Mouse (Mus musculus): ENCODE measurements around the gene Tmem222.

Gene Tmem222

DNA sequence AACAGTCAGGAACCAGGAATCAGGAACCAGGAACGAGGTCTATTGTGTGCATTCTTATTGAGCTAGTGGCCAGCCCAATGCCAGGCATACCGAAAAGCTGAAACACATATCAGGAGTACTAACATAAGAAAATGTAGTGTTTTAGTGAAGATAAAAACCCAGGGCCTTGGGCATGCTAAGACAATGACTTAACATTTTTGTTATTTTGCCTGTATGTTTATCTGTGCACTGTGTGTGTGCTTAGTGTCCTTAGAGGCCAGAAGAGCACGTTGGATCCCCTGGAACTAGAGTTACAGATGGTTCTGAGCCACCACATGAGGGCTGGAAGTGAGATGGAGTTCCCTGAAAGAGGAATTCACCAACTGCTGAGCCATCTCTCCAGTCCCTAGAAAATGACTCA is 7.7 kb upstream of the Tmem222 start:
- DNase-seq (ENCODE audit: low read depth, low spot score) = no peak

DNA sequence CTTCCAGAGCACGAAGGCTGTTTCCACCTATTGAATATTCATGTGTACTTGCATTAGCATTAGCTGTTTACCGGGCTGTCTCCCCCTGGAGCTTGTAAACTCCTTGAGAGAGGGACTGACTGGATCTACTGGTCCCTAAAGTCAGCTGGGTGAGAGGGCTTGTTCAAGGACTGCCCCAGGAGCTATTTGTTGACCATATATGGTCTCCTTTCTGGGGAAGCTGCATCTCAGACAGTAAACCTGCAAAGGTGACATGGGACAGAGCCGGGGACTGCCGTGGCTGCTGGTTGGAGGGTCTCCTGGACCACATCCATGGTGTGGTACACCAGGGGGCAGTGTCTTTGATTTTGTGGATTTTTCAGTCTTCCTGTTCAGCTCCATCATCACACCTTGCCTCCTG is 5.1 kb upstream of the Tmem222 start:
- DNase-seq (ENCODE audit: low read depth, low spot score) = no peak

DNA sequence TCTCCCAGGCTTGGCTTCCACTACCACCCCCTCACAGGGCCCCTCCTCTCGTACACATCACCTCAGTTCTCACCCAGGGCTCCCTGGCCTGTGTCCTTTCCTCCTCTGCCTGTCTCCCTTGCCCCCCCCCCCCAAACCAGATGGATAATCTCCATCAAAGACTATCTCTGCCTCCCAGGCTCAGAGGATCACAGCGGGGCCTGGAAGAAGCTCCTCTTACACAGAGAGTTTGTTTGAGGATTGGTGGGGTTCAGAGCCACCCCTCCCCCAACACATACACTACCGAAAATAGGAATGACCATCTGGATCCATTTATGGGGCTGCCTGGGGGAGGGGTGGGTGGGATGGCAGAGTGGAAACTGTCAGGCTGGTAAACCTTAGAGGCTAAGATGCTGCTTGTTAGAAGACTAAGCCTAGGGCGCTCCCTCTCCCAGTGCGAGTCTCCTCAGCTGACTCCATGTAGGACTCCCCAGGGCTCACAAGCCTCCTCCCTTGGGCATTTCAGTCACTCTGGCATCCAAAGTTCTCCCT is 4.4 kb upstream of the Tmem222 start:
- peak; percentile 29 for DNase-seq (ENCODE audit: low read depth, low spot score)

DNA sequence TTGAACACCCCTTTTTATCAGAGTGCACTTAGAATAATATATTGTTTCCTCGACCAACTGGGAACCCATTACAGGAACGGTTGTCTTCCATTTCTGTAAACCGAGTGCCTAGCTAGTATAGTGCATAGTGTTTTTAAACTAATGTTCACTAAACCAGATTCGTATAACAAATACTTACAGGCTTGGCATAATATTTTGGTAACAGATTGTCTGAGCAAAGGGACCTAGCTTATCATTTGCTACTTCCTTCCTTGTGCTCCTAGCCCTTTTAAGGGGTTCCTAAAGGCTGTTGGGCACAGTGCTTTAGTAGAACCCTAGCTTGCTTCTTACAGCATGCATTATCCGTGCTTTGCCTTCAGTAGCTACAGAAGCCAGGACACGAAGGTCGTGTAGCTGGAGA is 3.9 kb upstream of the Tmem222 start:
- no peak for DNase-seq (ENCODE audit: low read depth, low spot score)

DNA sequence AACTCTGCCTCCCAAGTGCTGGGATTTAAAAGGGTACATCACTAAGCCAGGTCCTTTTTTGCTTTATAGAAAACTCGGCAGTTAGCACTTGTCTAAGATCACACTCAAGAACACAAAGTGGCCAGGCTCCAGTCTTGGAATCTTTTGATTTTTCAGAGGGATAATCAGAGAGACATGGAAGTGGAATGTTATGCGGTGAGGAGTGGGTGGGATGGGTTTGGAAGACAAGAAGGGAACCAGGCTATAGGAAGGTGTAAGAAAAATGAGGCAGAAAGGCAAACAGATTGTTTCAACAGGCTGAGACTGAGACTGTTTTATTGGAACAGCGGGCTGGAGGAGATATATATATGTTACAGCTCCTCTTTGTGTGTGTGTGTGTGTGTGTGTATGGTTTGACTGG is 890 bp upstream of the Tmem222 start:
- no peak for DNase-seq (ENCODE audit: low read depth, low spot score)

DNA sequence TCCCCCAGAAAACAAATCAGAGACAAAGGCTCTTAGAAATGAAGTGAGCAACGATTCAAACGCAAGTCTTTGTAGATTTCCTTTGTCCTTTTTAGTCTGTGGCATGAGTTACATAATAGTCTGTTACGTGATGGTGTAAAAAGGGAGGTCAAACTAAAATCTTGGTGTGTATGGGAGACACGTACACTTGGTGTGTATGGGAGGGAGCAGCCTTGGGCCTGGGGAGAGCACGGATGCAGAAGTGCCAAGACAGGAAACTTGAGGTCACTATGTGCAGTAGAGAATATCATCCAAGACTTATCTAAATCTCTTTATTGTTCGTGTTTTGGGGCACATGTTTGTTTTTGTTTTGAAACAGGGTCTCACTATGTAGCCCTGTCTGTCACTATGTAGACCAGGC is 475 bp upstream of the Tmem222 start:
- DNase-seq (ENCODE audit: low read depth, low spot score) = no peak

DNA sequence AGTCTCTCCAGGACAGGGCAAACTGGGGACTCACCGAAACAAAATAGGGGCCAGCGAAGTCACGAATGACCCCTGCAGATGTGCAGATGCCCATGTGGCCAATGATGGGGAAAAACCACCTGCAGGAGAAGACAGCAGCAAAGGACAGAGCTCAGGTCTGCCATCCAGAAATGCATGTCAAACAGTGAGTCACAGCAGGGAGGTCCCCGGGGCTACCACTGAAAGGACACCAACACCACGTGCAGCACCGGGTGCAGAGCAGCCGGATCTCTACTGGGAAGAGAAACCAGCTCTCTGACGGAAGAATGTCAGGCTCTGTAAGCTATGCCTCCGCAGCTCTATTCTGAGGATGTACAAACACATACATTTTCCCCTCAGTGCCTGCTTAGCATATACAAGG is 6.7 kb downstream of the Tmem222 start:
- DNase-seq (ENCODE audit: low read depth, low spot score) = no peak

DNA sequence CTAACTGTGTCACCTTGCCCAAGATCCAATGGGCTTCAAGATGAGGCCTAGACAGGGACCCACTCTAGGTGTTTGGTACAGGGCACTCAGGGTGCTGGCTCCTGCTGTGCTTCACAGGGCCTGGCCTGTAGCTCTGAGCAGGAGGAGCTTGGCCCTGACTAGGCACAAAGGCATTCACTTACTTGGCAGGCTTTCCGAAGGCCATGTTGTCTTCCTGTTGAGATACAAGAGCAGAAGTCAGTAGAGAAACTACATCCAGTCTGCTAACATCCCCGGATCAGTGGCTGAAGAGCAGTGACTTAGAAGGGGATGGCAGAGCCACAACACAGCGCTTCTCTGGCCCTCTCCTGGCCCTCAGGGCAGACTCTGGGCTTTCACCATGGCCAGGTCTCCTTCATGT is 8.0 kb downstream of the Tmem222 start:
- DNase-seq (ENCODE audit: low read depth, low spot score) = peak; percentile 80

DNA sequence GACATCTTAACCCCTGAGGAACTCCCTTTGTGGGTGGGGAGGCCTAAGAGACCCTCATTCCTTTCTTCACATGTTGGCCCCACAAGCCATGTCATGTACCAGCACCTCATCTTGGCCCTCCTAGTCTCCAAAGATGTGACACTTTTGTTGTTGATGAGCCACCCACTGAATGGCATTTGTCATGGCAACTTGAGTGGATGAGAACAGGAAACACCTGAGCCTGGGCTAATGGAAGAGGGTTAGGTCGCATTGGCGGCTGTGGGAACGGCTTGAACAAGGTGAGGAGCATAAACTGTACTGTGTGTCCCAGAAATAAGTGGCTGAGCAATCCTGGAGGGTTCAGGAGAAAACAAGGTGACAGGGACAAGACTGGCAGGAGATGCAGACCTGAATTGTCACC is 8.7 kb downstream of the Tmem222 start:
- no peak for DNase-seq (ENCODE audit: low read depth, low spot score)

DNA sequence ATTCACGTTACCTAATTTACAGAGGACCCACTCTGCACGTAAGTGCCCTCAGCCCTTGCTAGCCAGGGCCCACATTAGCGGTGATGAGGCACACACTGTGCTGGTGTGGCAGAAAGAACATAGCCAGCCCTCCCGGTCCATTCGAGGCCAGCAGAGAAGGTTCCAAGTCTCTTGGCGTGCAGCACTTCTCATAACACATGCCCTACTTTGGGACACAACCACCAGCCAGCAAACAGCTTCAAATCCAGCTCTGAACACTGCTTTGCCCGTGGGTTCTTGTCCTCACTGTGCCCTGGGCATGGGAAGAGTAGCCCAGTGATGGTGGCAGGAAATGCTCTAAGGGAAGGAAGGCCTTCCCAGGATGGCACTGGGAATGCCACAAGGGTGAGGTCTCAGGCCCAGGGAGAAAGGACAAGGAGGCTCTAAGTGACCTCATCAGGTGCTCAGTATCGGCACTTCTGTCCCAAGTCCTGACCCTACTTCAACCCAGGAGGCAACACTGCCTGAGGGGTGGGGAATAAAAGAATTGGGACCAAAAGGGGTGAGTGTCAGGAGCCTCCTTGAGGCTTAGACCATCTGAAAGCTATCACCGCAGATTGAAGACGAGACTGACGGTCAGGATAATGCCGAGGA is 11.2 kb downstream of the Tmem222 start:
- DNase-seq (ENCODE audit: low read depth, low spot score) = no peak

DNA sequence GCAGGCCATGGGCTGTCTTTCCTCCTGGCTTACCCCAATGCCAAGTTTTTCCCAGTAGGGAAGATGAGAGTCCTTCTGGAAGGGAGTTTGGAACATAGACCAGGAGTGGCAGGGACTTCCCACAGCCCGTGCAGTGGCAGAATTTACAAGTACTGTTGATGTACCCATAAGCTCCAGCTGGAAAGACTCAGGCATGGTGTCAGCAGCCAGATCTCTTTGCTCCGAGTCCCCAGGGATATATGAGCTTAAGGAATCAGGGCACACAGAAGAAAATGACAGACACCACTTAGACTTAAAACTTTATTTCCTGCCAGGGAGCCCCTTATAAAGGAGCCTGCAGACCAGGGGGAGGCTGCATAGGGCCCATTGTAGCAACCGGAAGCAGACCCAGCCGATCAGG is 11.8 kb downstream of the Tmem222 start:
- DNase-seq (ENCODE audit: low read depth, low spot score) = no peak

DNA sequence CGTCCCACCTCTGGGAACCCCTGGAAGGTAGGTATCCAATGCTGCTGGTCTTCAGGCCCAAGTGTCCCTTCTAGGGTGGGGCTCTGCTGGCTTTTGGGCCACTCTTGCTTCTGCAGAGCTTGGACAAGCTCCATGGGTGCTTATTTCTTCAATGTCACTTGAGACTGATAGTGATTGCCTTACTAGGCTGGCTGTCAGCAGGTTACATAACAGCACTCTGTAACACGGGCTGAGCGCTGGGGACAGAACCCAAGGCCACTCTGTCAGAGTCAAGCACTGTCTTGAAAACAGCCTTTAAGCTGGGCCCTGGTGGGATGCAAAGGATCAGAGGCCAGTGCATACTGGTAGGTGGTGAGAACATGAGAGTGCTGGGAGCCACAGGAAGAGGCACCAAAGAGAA is 12.3 kb downstream of the Tmem222 start:
- DNase-seq (ENCODE audit: low read depth, low spot score) = no peak

DNA sequence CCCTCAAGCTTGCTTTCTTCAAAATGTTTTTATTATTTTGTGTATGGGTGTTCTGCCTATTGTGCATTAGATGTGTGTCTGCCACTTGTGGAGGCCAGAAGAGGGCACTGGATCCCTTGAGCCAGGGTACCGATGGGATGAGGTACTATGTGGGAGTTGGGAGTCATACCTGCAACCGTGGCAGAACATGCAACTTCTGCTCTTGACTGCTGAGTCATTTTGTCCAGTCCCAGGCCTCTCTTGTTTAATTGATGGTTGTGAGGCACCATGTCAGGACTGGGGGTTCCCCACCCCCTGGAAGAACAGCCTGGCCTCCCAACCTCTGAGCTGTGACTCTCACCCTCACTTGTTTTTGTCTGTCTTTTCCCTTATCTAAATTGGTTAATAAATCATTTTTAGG is 13.0 kb downstream of the Tmem222 start:
- no peak for DNase-seq (ENCODE audit: low read depth, low spot score)

DNA sequence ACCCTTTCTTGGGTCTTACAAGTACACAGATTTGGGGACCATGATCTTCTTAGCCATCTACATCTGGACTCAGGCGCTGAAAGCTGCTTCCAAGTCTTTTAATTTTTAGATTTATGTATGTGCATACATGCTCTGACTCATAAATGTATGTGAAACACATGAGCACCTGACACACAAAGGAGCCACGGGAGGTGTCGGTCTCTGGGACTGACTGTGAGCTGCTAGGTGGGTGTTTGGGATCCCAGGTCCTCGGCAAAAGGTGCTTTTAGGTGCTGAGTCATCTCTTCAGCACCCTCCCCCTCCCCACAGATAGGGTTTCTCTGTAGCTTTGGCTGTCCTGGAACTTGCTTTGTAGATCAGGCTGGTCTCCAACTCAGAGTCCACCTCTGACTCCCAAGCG is 13.8 kb downstream of the Tmem222 start:
- no peak for DNase-seq (ENCODE audit: low read depth, low spot score)

DNA sequence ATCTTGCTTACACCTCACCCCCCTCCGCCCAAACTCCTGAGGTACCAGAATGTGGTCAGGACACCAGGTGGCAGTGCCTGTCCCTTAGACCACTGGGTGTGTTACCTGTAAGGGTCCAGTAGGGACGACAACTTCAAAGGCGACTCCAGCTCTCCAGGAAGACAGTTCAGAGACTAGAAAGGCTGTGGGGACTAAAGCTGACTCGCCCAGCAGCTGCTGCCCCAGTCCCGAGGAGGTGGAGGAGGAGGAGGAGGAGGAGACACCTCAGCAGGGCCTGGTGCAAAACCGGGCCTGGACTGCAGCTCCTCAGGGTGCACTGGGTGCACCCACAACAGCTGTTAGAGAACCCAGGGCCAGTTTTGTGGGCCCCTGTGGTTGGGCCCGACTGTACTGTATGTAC is 14.7 kb downstream of the Tmem222 start, which contains the start of gene Sytl1:
TSS of gene Sytl1 (minus strand) at position 232 of the 400 bp plus-strand sequence.
- DNase-seq (ENCODE audit: low read depth, low spot score) = no peak

DNA sequence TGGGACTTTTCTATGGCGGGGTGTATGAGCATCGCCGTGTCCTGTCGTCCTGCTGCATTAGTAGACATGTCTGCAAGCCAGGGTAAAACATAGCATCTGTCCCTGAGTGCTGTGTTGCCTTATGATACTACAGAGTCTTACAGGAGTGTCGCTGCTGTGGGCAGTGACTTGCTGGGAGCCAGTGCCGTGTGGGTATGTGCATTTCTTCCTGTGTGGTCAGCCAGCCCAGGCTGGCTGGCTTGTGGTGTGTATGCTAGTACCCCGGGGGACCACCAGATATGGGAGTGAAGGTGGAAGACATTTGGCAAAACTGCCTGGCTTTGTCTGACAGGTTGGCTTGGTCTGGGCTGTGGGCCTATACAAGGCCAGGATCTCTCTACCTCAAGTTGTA is 15.2 kb downstream of the Tmem222 start:
- DNase-seq (ENCODE audit: low read depth, low spot score) = no peak

DNA sequence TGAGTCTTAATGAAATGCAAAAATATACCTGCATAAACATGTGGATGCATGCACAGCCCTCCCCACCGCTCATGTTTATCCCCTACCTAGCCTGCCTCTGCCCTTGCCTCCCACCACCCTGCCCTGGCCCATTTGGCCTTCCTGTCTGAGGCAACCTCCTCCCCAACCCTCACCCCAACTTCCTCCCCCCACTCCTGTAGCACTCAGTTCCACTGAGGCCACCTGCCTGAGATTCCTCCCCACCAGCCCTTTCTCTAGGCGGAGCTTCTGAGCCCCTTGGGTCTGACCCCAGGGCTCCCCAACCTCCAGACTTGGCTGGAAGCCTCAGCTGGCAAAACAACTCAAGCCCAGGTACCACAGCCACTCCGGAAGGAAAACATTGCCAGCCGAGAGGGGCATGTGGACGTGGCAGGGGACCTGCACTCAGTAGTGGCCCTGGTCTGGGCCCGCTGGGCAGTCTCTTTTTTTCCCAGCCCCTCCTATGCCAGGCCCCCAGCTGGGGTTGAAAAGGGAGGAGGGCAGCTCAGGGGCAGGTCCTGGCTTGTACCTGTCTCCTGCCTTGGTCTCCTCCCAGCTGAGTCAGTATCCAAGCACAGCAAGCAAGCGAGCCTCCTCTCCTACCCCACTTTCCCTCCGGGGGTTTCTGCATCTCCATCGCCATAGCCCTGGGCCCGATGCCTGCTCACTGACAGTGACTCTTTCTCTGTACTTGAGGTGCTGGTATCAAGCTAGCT is 15.8 kb downstream of the Tmem222 start:
- DNase-seq (ENCODE audit: low read depth, low spot score) = no peak

DNA sequence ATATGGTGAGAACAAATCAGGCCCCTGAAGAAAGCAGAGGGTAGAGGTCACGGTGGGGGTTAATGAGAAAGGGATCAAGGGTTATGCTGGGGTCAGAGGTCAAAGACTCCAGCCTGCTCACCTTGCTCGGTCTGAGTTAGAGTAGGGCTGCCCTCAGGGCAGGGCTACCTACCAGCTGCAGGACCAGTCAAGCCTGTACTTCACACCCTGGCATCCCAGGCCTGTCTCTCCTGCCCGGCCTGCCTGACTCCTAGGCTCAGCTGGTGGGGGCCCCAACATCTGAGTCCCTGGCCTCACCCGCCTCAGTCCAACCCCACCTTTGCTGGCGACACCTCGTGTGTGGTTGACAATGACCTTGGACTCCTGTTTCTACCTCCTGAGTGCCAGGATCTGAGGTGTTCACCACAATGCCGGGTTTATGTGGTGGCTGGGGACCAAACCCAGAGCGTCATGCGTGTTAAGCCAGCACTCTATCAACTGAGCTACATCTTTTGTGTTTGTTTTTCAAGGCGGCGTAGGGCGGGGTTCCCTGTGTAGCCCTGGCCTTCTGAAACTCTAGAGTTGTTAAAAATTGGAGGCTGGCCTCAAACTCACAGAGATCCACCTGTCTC is 19.7 kb downstream of the Tmem222 start:
- DNase-seq (ENCODE audit: low read depth, low spot score) = no peak

DNA sequence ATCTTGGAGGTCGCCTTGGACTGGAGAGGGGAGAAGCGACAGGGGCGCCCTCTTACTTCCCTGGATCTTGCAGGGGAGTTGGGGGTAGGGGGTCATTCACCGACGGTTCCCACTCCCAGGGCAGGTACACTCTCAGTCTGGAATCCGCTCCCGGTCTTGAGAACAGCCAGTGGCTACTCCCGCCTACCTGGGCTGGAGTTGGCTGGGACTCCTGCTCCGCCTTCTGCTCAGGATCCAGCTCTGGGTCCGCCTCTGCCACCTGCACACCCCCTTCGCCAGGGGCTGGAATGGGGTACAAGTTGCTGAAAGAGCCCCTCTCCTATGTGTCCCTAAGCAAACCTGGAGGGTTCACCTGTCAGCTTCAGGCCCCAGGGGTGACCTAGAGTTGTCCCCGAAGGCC is 20.4 kb downstream of the Tmem222 start:
- no peak for DNase-seq (ENCODE audit: low read depth, low spot score)

DNA sequence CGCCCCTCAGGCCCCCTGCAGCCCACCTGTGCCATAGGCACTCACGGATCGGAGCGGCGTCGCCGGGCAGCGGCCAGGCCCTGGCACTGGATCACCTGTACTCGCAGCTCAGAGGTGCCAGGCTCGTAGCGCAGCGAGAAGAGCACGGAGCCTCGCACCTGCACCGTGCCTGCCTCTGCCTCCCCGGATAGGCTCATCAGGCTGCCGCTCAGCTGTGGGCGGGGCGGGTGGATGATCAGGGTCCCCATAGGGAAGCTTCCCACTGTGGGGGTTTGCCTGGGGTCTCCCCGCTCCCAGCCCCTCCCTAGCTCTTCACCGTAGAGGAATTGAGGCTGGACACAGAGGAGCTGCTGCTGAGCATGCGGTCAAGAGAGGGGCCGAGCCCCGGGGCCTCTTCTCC is 20.8 kb downstream of the Tmem222 start:
- DNase-seq (ENCODE audit: low read depth, low spot score) = no peak

DNA sequence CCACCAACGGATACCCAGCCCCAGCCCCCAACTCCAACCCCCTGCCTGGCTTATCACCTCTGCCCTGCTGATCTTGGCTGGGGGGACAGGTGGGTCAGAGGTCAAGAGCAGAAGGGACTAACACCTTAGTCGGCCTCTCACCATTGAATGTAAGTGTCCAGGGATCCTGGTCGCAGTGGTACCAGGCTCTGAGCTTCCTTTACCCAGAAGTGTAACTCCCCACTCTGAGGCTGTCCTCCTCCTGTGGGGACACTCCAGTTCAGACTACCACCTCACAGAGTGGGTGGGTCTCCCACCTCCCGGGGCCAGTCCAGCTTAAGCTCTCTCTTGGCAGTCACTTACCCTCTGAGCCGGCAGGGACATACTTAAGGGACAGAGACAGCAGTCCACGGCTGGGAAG is 22.2 kb downstream of the Tmem222 start:
- DNase-seq (ENCODE audit: low read depth, low spot score) = no peak

DNA sequence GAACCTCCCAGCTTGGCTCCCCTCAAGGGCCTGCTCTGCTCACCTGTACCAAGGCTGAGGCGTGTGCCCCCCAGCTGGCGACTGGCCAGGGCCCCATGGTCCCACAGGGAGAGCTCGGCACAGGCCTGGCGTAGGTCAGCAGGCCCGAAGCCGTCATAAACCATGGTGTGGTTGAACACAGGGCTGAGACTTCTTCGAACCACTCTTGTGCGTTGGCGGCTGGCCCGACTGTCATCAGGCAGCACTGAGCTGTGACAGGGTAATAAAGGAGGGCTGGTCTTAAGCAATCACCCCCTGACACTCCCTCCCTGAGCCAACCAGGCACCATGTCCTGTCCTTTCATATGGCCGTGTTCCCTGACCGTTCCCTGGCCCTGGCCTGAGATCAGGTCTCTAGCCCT is 24.2 kb downstream of the Tmem222 start:
- DNase-seq (ENCODE audit: low read depth, low spot score) = no peak

DNA sequence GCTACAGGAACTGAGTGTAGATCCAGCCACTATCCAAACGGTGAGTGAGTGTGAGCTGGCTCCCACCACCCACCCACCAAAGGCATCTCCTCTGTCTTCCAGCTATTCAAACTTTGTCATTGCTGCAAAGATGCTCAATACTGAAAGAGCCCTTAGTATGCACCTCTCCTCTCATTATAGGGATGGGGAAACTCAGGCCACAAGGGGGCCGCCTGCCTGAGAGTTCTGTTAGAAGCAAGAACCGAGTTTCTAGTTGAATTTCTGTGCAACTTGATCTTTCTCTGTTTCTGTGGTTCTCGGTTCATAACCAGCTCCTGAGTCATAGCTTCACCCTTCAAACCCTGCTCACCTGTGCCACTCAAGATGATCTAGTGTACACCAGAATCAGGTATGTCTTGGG is 25.5 kb downstream of the Tmem222 start:
- DNase-seq (ENCODE audit: low read depth, low spot score) = peak; percentile 17
